Mouse (Mus musculus) spleen, adult 2 months (tissue): ENCODE results near the gene Tpcn1.

Experiments
- CTCF ChIP-seq: fragments of 200-500 bp; IDR thresholded peaks from 2 replicates; pipeline ENCODE4 v1.5.1; 2011; ENCODE audit warnings: mild to moderate bottlenecking, inconsistent platforms; ENCODE audit not compliant: insufficient read depth, insufficient read length, insufficient replicate concordance; ENCODE audit errors: extremely low read depth
- POLR2A ChIP-seq: fragments of 200-500 bp; IDR thresholded peaks from 2 replicates; pipeline ENCODE4 v1.6.1; 2011; ENCODE audit warnings: low read depth, low read length, inconsistent platforms

DNA sequence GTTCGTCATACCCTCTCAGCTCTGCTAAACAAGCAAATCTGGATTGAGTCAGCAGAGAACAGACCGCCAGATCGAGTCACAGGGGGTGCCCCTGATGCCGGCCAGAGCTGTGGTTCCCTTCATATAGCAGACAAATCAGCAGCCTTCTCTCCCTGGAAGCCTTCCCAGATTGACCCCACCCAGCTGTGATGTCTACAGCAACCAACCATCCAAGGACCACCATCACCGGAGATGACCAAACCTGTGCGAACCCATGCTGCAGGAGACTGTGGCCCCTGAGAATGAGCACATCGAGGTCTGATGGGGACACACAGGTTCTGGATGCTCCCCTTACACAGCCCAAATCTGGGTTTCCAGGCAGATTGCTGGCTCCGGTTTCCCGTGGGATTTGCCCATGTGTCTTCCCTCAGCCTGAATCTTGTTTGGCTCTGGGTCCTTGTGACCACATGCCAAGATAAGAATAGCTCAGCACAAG, 86.3 kb downstream of the Tpcn1 start:
- TF ChIP-seq CTCF = no peak
- no peak for TF ChIP-seq POLR2A
